Mouse (Mus musculus): ENCODE measurements around the gene Rab5b. TPM values are rescaled to one million over a fixed set of nuclear protein-coding genes. Genes with fewer than 3 reads are reported as not detected.

The Rab5b gene
- polyA plus RNA-seq, 1 experiment: 86.1 TPM

DNA sequence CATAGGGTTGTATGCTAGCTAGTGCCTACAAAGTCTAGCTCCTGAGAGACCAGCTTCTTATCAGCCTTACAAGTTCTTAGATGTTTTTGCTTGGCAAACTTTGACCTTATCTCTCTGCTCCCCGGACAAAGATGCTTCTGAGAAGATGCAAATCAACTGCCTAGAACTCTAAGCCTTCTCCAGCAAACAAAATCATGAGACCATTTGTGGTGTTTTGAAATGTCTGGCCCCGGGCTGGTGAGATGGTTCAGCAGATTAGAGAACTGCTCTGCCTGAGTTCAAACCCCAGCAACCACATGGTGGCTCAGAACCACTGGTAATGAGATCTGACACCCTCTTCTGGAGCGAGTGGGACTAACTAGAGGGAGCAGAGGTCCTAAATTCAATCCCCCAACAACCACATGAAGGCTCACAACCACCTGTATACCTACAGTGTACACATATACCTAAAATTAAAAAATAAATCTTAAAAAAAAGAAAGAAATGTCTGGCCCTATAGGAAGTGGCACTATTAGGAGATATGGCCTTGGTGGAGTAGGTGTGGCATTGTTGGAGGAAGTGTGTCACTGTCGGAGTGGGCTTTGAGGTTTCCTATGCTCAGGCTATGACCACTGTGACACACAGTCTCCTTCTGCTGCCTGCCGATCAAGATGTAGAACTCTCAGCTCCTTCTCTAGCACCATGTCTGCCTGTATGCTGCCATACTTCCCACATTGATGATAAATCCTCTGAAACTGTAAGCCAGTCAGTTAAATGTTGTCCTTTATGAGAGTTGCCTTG is 32.4 kb downstream of the Rab5b start:
- TF ChIP-seq POLR2A (IDR thresholded peaks at IDR 0.05; ENCODE audit: control insufficient read depth, extremely low read depth, insufficient read depth, low read length, poor library complexity) (no peak), CTCF (IDR thresholded peaks at IDR 0.05; ENCODE audit: borderline replicate concordance, control insufficient read depth, extremely low read depth, insufficient read depth, low read length, poor library complexity) (no peak)
- DNase-seq: no peak
- WGBS: 17% methylated on average over 5 of the region's 5 CpGs
- no peaks in the 10 kb centered on the region for H3K27me3 ChIP-seq (ENCODE audit: control insufficient read depth, insufficient read depth, low read length)
- H3K27ac ChIP-seq (ENCODE audit: control insufficient read depth, insufficient read depth, low read length): no peak overlapping the region
- H3K4me1 ChIP-seq (replicated peaks; ENCODE audit: control insufficient read depth, insufficient read depth, low read length): no peaks in the 10 kb centered on the region; the same call in 1 of the 2 replicates
- no peaks in the 10 kb centered on the region for H3K36me3 ChIP-seq (ENCODE audit: control insufficient read depth, insufficient read depth, low read length)
- no peak overlapping the region for H3K4me3 ChIP-seq (ENCODE audit: control insufficient read depth, insufficient read depth, low read length)

DNA sequence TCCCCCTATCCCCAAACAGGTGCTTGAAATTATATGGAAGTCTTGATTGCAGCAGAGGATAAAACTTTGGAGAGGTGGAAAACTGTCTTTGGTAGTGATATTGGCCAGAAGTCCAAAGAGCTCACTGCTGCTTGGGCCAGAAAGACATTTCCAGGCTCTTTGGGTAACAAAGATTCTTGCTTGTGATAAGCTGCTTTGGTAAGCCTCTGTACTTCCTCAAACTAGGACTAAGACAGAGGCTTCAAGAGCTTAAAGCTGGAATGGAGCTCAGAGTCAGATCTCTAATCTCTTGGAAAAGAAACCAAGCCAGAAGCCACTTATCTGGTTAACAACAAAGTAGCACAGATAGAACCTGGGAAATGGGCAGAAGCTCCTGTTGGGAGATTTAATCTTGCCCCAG is 33.6 kb downstream of the Rab5b start:
- Histone ChIP-seq H3K36me3 (ENCODE audit: control insufficient read depth, insufficient read depth, low read length) (no peaks in the 10 kb centered on the region), H3K27me3 (ENCODE audit: control insufficient read depth, insufficient read depth, low read length) (no peaks in the 10 kb centered on the region), H3K4me1 (replicated peaks; ENCODE audit: control insufficient read depth, insufficient read depth, low read length) (no peaks in the 10 kb centered on the region; the same call in 1 of the 2 replicates), H3K4me3 (ENCODE audit: control insufficient read depth, insufficient read depth, low read length) (no peak overlapping the region), H3K27ac (ENCODE audit: control insufficient read depth, insufficient read depth, low read length) (no peak overlapping the region)
- no peak for DNase-seq
- TF ChIP-seq CTCF (IDR thresholded peaks at IDR 0.05; ENCODE audit: borderline replicate concordance, control insufficient read depth, extremely low read depth, insufficient read depth, low read length, poor library complexity): no peak
- TF ChIP-seq POLR2A (IDR thresholded peaks at IDR 0.05; ENCODE audit: control insufficient read depth, extremely low read depth, insufficient read depth, low read length, poor library complexity): no peak

DNA sequence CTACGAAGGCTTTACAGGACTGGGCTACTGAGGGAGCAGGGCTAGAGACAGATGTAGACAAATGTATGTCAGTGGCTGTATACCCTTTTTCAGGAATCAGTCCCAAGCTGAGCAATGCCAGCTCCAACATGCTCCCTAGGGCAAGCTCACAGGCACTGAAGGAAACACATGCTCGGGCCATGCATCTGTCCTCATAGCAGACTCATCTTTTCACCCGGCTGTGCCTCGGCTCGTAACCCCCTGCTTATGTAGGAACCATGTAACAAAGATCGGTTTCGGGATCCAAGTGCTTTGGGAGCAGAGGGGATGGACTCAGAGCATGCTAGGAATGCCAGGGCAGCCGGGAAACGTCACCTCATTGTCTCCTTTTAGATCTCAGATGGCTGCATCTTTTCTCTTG is 36.6 kb downstream of the Rab5b start:
- DNase-seq: no peak
- no peaks in the 10 kb centered on the region for H3K36me3 ChIP-seq (ENCODE audit: control insufficient read depth, insufficient read depth, low read length)
- H3K27me3 ChIP-seq (ENCODE audit: control insufficient read depth, insufficient read depth, low read length): no peaks in the 10 kb centered on the region
- no peak overlapping the region for H3K4me3 ChIP-seq (ENCODE audit: control insufficient read depth, insufficient read depth, low read length)
- TF ChIP-seq CTCF (IDR thresholded peaks at IDR 0.05; ENCODE audit: borderline replicate concordance, control insufficient read depth, extremely low read depth, insufficient read depth, low read length, poor library complexity) (no peak), POLR2A (IDR thresholded peaks at IDR 0.05; ENCODE audit: control insufficient read depth, extremely low read depth, insufficient read depth, low read length, poor library complexity) (no peak)
- WGBS: 80% methylated on average over 9 of the region's 9 CpGs
- no peak overlapping the region for H3K27ac ChIP-seq (ENCODE audit: control insufficient read depth, insufficient read depth, low read length)
- H3K4me1 ChIP-seq (replicated peaks; ENCODE audit: control insufficient read depth, insufficient read depth, low read length): no peaks in the 10 kb centered on the region; the same call in 1 of the 2 replicates

DNA sequence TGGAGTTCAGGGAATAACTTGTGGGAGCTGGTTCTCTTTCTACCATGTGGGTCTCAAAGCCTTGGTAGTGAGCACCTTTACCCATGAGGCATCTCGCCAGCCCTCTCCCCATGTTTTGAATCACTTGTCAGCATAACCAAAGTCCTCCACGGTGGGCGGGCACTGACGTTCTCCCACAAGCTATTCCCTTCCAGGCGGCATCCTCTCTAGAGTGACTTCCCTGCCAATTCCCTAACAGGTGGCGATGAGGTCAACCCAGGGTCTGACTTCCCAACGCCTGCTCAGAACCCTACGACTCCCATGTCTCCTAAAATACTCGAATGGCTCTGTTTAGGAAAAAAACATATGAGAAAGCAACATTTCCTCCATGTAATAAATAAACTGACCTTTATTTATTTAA is 38.2 kb downstream of the Rab5b start:
- H3K36me3 ChIP-seq (ENCODE audit: control insufficient read depth, insufficient read depth, low read length): no peaks in the 10 kb centered on the region
- 89% methylated on average over 9 of the region's 9 CpGs for WGBS
- no peak for DNase-seq
- no peaks in the 10 kb centered on the region for H3K27me3 ChIP-seq (ENCODE audit: control insufficient read depth, insufficient read depth, low read length)
- no peak for TF ChIP-seq POLR2A (IDR thresholded peaks at IDR 0.05; ENCODE audit: control insufficient read depth, extremely low read depth, insufficient read depth, low read length, poor library complexity)
- no peak for TF ChIP-seq CTCF (IDR thresholded peaks at IDR 0.05; ENCODE audit: borderline replicate concordance, control insufficient read depth, extremely low read depth, insufficient read depth, low read length, poor library complexity)
- H3K4me1 ChIP-seq (replicated peaks; ENCODE audit: control insufficient read depth, insufficient read depth, low read length): no peaks in the 10 kb centered on the region
- no peak overlapping the region for H3K27ac ChIP-seq (ENCODE audit: control insufficient read depth, insufficient read depth, low read length)
- no peak overlapping the region for H3K4me3 ChIP-seq (ENCODE audit: control insufficient read depth, insufficient read depth, low read length)

DNA sequence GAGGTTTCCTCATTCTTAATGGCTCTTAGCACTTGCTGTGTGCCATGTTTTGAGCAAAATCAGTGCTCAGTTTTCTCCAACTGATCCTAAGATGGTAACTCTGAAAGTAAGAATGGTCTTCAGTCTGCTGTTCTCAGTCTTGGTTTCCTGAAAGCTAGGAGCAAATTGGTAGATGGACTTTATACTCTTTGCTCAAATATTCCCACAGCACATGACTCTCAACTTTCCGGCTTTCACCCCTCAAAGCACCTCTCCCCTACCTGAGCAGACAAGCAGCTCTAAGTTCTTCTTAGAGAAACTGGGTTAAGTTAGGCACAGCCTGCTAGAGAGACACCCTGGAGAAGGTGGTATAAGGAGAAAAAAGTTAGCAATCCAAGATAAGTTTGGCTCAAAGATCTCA is 39.3 kb downstream of the Rab5b start:
- no peak for TF ChIP-seq POLR2A (IDR thresholded peaks at IDR 0.05; ENCODE audit: control insufficient read depth, extremely low read depth, insufficient read depth, low read length, poor library complexity)
- TF ChIP-seq CTCF (IDR thresholded peaks at IDR 0.05; ENCODE audit: borderline replicate concordance, control insufficient read depth, extremely low read depth, insufficient read depth, low read length, poor library complexity): no peak
- DNase-seq: no peak
- Histone ChIP-seq H3K27ac (ENCODE audit: control insufficient read depth, insufficient read depth, low read length) (no peak overlapping the region), H3K4me1 (replicated peaks; ENCODE audit: control insufficient read depth, insufficient read depth, low read length) (no peaks in the 10 kb centered on the region), H3K27me3 (ENCODE audit: control insufficient read depth, insufficient read depth, low read length) (no peaks in the 10 kb centered on the region), H3K4me3 (ENCODE audit: control insufficient read depth, insufficient read depth, low read length) (no peak overlapping the region), H3K36me3 (ENCODE audit: control insufficient read depth, insufficient read depth, low read length) (no peaks in the 10 kb centered on the region)
- 100% methylated on average over 1 of the region's 1 CpGs for WGBS

DNA sequence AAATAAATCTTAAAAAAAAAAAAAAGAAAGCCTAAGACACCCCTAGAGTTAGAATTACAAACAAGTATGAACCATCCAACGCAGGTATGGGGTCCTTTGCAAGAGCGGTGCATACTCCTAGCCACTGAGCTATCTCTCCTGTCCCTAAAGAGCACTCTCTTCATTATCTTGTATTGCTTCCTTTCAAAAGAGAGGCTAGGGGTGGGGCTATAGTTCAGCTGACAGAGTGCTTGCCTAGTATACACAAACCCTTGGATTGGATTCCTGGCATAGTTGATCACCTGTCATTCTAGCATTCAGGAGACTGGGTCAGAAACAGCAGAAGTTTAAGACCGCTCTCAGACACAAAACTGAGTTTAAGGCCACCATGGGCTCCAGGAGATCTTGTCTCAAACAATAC is 40.8 kb downstream of the Rab5b start:
- TF ChIP-seq POLR2A (IDR thresholded peaks at IDR 0.05; ENCODE audit: control insufficient read depth, extremely low read depth, insufficient read depth, low read length, poor library complexity) (no peak), CTCF (IDR thresholded peaks at IDR 0.05; ENCODE audit: borderline replicate concordance, control insufficient read depth, extremely low read depth, insufficient read depth, low read length, poor library complexity) (no peak)
- Histone ChIP-seq H3K4me3 (ENCODE audit: control insufficient read depth, insufficient read depth, low read length) (no peak overlapping the region), H3K27me3 (ENCODE audit: control insufficient read depth, insufficient read depth, low read length) (no peaks in the 10 kb centered on the region), H3K4me1 (replicated peaks; ENCODE audit: control insufficient read depth, insufficient read depth, low read length) (no peaks in the 10 kb centered on the region), H3K36me3 (ENCODE audit: control insufficient read depth, insufficient read depth, low read length) (no peaks in the 10 kb centered on the region), H3K27ac (ENCODE audit: control insufficient read depth, insufficient read depth, low read length) (no peak overlapping the region)
- WGBS: 88% methylated on average over 3 of the region's 3 CpGs
- DNase-seq: no peak

All from thymus, adult 2 months (tissue).